Mouse (Mus musculus): Measurements from ENCODE around the gene Myrfl. TPM values are rescaled to one million over a fixed set of nuclear protein-coding genes. Genes with fewer than 3 reads are reported as not detected.

Gene Myrfl
- total RNA-seq, 2 experiments from 2014 or later = 0.17 to 0.37 TPM

- no peak for DNase-seq (ENCODE audit: low spot score in 2 of 2)
Measured at GRCm38 (mm10) chr10:116828099-116828498, 68.6 kb downstream of the Myrfl start.

- DNase-seq (ENCODE audit: low spot score in 2 of 2) = no peak
Measured at GRCm38 (mm10) chr10:116827306-116827705, 69.4 kb downstream of the Myrfl start.

- no peak for DNase-seq (ENCODE audit: low spot score in 2 of 2)
Measured at GRCm38 (mm10) chr10:116815311-116816060, 81.2 kb downstream of the Myrfl start.

- DNase-seq (ENCODE audit: low spot score in 2 of 2) = no peak
Measured at GRCm38 (mm10) chr10:116813150-116813549, 83.6 kb downstream of the Myrfl start.

GRCm38 (mm10) chr10:116810738-116811137 lies 86.0 kb downstream of the Myrfl start:
- no peak for DNase-seq (ENCODE audit: low spot score in 2 of 2)

- DNase-seq (ENCODE audit: low spot score in 2 of 2) = no peak
Measured at GRCm38 (mm10) chr10:116809383-116809782, 87.3 kb downstream of the Myrfl start.

- DNase-seq (ENCODE audit: low spot score in 2 of 2) = no peak
Measured at GRCm38 (mm10) chr10:116808556-116809353, 88.0 kb downstream of the Myrfl start.

GRCm38 (mm10) chr10:116802178-116802794 lies 94.4 kb downstream of the Myrfl start:
- DNase-seq (ENCODE audit: low spot score in 2 of 2) = no peak

- DNase-seq (ENCODE audit: low spot score in 2 of 2) = no peak
Measured at GRCm38 (mm10) chr10:116801281-116801680, 95.4 kb downstream of the Myrfl start.

GRCm38 (mm10) chr10:116796066-116796465 lies 100.7 kb downstream of the Myrfl start:
- DNase-seq (ENCODE audit: low spot score in 2 of 2) = no peak

GRCm38 (mm10) chr10:116789096-116789495 lies 107.6 kb downstream of the Myrfl start:
- DNase-seq (ENCODE audit: low spot score in 2 of 2) = no peak

- DNase-seq (ENCODE audit: low spot score in 2 of 2) = no peak
Measured at GRCm38 (mm10) chr10:116788431-116788830, 108.3 kb downstream of the Myrfl start.

GRCm38 (mm10) chr10:116784098-116784497 lies 112.6 kb downstream of the Myrfl start:
- DNase-seq (ENCODE audit: low spot score in 2 of 2) = no peak

GRCm38 (mm10) chr10:116783020-116783419 lies 113.7 kb downstream of the Myrfl start:
- DNase-seq (ENCODE audit: low spot score in 2 of 2) = no peak

- DNase-seq (ENCODE audit: low spot score in 2 of 2) = no peak
Measured at GRCm38 (mm10) chr10:116777947-116778346, 118.8 kb downstream of the Myrfl start.

GRCm38 (mm10) chr10:116776846-116777245 lies 119.9 kb downstream of the Myrfl start:
- no peak for DNase-seq (ENCODE audit: low spot score in 2 of 2)

GRCm38 (mm10) chr10:116773846-116774750 lies 122.6 kb downstream of the Myrfl start:
- no peak for DNase-seq (ENCODE audit: low spot score in 2 of 2)

- DNase-seq (ENCODE audit: low spot score in 2 of 2) = peak in 1 of 2 experiments; percentile 26
Measured at GRCm38 (mm10) chr10:116771215-116771935, 125.3 kb downstream of the Myrfl start.

- DNase-seq (ENCODE audit: low spot score in 2 of 2) = no peak
Measured at GRCm38 (mm10) chr10:116768642-116769041, 128.1 kb downstream of the Myrfl start.

GRCm38 (mm10) chr10:116766525-116766924 lies 130.2 kb downstream of the Myrfl start:
- no peak for DNase-seq (ENCODE audit: low spot score in 2 of 2)
